Mouse (Mus musculus) embryo, embryonic 10.5 days (tissue): ENCODE measurements around the gene Olfr497.

ENCODE experiments used
- DNase-seq: peaks from one replicate; pipeline ENCODE4 v3.0.0-alpha.2; 2015; ENCODE audit warnings: low spot score

Gene Olfr497

DNA sequence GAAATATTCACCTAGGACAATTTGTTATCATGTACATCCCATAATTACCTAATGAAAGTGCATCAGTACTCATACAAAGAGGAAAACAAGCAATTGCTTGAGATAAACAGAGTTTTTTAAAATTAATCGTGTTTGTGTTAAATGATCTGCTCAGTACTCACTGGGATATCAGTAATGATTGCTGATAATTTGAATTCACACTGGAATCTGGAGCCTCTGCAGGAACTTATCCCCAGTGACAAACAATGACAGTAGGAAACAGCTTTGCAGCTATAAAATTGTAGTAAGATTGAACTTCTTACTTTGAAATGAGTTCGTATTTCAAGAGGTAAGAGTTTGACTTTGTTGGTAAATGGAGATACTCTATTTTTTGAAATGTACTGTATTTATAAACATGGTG, at the start of gene Olfr497:
Gene Olfr497, plus strand, starts transcription at position 301 of the 400 bp plus-strand sequence.
- DNase-seq: no peak

DNA sequence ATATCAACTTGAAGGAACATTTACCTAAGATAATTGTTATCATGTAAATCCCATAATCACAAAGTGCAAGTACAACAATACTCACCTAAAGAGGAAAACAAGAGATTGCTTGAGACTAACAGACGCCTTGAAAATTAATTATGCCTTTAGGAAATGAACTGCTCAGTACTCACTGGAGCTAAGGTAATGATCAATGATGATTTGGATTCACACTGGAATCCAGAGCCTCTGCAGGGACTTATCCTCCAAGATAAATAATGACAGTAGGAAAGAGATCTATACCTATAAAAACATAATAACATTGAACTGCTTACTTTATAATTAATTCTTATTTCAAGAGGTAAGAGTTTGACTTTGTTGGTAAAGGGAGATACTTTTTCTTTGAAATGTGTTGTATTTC, 27.4 kb upstream of the Olfr497 start, which contains the start of gene Olfr495:
Gene Olfr495, plus strand, starts transcription at position 301 of the 400 bp plus-strand sequence.
- DNase-seq: no peak

GRCm38 (mm10) chr7:108465026-108465425, 44.8 kb downstream of the Olfr497 start, which contains the start of gene Olfr498:
Gene Olfr498, plus strand, starts transcription at chr7:108465326.
- DNase-seq: no peak
